Mouse (Mus musculus) erythroid progenitor cell, adult 5-6 weeks (primary cell): ENCODE data around the gene Pde6d. TPM values are rescaled to one million over a fixed set of nuclear protein-coding genes. Genes with fewer than 3 reads are reported as not detected.
"Not testable (repeated sequence)": the region's sequence is repeated elsewhere in the genome, so short reads cannot be mapped to it uniquely, and the experiment has no call there.

Source experiments
- ATAC-seq: replicated peaks from 2 replicates; pipeline ENCODE4 v1.8.0; 2016; ENCODE audit warnings: moderate number of reproducible peaks, mild to moderate bottlenecking, moderate TSS enrichment, inconsistent platforms; ENCODE audit not compliant: poor library complexity, low FRiP score, severe bottlenecking
- total RNA-seq, 2 experiments: library from RNA; stranded (forward) in 1 of 2; stranded (reverse) in 1 of 2; fragments of 150-400 nt in 1 of 2; fragments of 186-747, 209-891 nt in 1 of 2; gene quantifications; 2 replicates each; pipeline versions ENCODE4 v1.2.3 to v1.2.4; 2015 to 2017; ENCODE audit warnings: low replicate concordance in 2 of 2

The Pde6d gene
- total RNA-seq, 2 experiments from 2014 or later, result 4.3 to 26.8 TPM

DNA sequence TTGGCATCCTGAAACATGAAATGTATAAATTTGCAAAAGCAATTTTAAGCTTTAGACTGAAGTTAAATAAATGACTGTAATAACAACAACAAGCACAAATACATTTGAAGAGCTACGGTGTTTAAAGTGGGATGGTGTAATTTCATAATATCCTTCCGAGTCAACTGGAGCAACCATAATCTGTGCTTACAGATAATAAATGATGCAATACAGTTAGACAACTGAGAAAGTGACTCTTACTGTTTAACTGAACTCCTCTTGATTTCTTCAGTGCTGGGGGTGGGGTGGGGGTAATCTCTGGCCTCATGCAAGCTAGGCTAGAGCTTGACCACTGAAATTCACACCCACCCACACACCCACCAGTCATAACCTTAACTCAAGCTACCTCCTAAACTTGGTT lies 11.0 kb downstream of the Pde6d start:
- no peak for ATAC-seq

GRCm38 (mm10) chr1:86569292-86569860 lies 13.1 kb downstream of the Pde6d start:
- no peak for ATAC-seq

GRCm38 (mm10) chr1:86568409-86568808 lies 14.0 kb downstream of the Pde6d start:
- no peak for ATAC-seq

- ATAC-seq, result no peak
These were observed 19.8 kb downstream of the Pde6d start for GRCm38 (mm10) chr1:86562663-86563062.

- no peak for ATAC-seq
These were observed 23.2 kb downstream of the Pde6d start for GRCm38 (mm10) chr1:86559232-86559631.

- peak; percentile 68 for ATAC-seq
These were observed 24.6 kb downstream of the Pde6d start for GRCm38 (mm10) chr1:86557872-86558271.

GRCm38 (mm10) chr1:86555665-86556064 lies 26.8 kb downstream of the Pde6d start:
- no peak for ATAC-seq

GRCm38 (mm10) chr1:86551877-86552276 lies 30.6 kb downstream of the Pde6d start:
- no peak for ATAC-seq

DNA sequence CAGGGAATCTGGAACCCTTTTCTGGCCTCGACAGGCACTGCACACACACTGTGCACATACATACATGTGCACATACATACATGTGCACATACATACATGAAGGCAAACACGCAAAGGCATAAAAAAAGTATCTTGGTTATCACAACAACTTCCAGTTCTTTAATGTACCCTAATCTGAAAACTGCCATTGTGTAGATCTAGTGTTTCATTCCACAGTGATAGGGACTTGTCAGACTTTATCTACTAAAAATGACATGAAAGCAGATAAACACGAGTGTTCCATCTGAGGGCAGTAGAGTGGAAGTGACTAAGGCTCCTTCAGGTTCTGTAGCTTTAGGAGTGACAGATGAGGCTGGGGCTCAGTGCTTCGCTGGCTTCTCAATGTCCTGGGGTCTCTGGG lies 31.1 kb downstream of the Pde6d start:
- ATAC-seq, result no peak

DNA sequence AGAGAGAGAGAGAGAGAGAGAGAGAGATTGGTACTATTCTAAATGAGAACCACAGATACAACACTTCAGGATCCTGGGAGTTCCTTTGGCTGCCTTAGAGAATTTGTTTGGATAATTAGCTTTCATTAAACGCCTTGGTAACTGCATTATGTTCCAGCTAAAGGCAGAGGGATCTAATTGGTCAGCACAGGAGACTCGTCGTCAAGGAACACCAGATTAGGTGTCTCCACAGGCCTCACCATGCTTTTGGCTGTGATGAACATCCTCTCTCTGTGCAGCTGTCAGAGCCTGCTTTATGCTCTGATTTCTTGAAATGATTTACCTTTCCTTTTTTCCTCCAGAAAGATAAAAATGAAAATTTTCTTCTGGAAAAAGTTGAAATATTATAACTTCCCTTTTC lies 35.6 kb downstream of the Pde6d start:
- no peak for ATAC-seq

- ATAC-seq, result no peak
These were observed 39.8 kb downstream of the Pde6d start for GRCm38 (mm10) chr1:86542584-86542983.

DNA sequence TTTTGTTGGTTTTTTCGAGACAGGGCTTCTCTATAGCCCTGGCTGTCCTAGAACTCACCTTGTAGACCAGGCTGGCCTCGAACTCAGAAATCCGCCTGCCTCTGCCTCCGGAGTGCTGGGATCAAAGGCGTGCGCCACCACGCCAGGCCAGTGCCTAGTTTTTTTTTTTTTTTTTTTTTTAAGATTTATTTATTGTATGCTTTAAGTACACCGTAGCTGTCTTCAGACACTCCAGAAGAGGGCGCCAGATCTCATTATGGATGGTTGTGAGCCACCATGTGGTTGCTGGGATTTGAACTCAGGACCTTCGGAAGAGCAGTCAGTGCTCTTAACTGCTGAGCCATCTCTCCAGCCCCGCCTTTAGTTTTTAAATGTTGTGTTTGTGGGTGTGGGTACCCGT lies 42.8 kb downstream of the Pde6d start:
- not testable (repeated sequence) for ATAC-seq

GRCm38 (mm10) chr1:86538383-86538782 lies 44.0 kb downstream of the Pde6d start:
- no peak for ATAC-seq

- no peak for ATAC-seq
These were observed 48.9 kb downstream of the Pde6d start for GRCm38 (mm10) chr1:86533411-86534130.

GRCm38 (mm10) chr1:86532362-86533051 lies 49.9 kb downstream of the Pde6d start:
- peak; percentile 67 for ATAC-seq

DNA sequence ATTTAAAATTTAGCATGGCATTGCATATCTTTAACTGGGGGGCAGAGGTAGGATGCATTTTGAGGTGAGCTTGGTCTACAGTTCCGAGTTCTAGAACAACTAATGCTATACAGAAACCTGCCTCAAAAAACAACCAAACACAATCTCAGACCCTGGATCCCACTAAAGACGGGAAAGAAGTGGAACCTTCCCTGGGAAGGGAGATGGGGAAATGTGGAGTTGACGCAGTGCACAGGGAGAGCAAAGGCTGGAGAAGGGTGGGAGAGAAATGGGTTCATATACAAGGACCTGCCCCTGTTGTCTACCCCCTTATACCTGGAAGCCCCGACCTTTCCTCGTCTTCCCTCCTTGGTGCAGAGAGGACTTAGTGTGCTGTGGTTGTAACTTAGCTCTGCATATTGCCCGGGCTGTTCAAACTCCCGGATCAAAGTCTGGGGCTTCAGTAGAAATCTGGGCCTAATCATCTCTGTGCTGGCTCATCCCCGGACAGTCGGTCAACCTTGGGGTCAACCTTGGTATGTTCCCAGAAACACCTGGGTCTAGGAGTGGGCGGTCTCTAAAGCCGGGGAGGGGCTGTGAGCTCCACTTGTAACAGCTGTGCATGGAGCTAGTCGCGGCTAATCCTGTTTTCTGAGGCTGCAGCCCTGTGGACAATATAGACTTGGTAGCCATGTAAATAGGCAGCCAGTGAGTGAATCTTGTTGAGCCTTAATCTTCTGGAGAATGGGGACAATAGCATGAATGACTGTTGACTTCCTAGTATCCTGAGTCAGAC lies 50.7 kb downstream of the Pde6d start:
- no peak; the same call in 1 of the 2 replicates for ATAC-seq

- no peak for ATAC-seq
These were observed 51.4 kb downstream of the Pde6d start for GRCm38 (mm10) chr1:86530871-86531546.

DNA sequence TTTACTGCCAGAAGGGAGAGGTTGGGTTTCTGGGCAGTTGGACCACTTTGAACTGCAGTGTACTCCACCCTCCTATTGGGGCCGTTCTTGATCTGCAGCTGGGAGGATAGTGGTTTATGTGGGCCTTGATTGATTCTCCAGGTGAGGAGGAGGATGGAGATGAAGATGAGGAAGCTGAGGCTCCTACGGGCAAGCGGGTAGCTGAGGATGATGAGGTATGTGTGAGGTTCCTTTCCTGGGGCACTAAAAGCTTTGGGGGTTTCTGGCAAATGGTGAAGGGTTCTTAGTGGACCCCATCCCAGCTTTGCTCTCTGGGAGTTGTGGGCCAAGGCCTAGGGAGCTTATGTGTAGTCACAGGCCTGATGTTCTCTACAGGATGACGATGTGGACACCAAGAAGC lies 52.8 kb downstream of the Pde6d start:
- ATAC-seq, result no peak

- ATAC-seq, result peak; percentile 50
These were observed 53.8 kb downstream of the Pde6d start for GRCm38 (mm10) chr1:86528571-86529180.
